Comparison of ENCODE assay signal across 10 mouse cellular contexts in the genomic region with DNA sequence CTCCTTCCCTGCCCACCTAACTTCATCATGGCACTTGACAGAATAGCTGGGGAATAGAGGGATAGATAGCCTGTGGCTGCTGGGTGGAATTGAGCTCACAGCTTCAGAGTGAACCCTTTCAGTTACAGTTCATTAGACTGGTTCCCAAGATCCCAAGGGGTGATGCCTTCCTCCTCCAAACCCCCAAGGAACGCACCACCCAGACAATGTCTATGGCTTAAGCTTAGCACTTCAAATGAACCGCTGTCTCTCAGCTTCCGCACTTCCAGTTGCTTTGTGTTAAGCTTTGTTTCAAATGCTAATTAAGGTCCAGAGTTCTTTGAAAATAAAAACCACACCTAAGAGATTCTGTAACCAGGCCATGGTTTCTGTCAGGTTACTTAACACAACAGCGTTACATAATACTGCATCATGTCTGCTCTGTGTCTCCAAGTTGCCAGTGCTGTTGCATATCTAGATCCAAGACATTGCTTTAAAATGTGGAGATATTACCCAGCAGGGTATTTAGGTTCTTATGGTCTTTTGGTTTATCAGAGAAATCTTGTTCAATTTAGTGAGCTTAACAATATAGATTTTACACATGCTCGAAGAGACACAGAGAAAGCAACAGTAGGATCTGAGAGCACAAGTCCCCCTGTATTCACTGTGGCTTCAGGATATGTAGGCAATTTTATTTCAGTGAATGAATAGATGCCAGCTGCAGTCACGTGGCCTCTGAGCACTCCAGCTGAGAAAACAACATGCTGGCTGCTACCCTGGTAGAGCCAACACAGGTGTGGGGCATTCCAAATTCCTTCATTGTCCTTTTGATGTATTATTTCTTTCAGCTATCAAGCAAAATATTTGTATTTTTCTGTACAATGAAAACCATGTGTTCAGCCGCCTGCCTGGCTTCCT.
DNase-seq lines count a peak whose midpoint lies in the region; ATAC-seq and TF ChIP-seq lines count a peak whose summit lies in the region.
"Had no signal": no experiment of that assay in that cellular context is flagged by ENCODE, and none has a peak within 500 bp of the region (broad histone marks: within the 10 kb centered on the region; RNA-seq: fewer than 3 reads in every experiment).

No protein-coding gene starts in this region.

- no peak for ATAC-seq in lung, postnatal 0 days
- peak; percentile 42; the same call in 1 of the 2 replicates for ATAC-seq in neural tube, embryonic 15.5 days (ENCODE audit: low FRiP score)

- H3K4me1 ChIP-seq in lung, postnatal 0 days (ENCODE audit: insufficient read depth, low read depth, low read length) = no peaks in the 10 kb centered on the region
- 0 out of 2 replicates have a peak, but pooled peaks cover 6% of the 10 kb centered on the region for H3K4me1 ChIP-seq in neural tube, embryonic 15.5 days
- H3K4me1 ChIP-seq: limb, embryonic 15.5 days had no signal

- H3K4me2 ChIP-seq in lung, postnatal 0 days (replicated peaks; ENCODE audit: low read depth, low read length) = no peak overlapping the region
- no peak overlapping the region for H3K4me2 ChIP-seq in neural tube, embryonic 15.5 days
- H3K4me2 ChIP-seq: limb, embryonic 15.5 days had no signal

- 53% methylated on average over 7 of the region's 7 CpGs for WGBS in lung, postnatal 0 days
- 34% methylated on average over 7 of the region's 7 CpGs for WGBS in neural tube, embryonic 15.5 days

- H3K36me3 ChIP-seq in lung, postnatal 0 days (ENCODE audit: insufficient read depth, low read length) = no peaks in the 10 kb centered on the region
- no peaks in the 10 kb centered on the region for H3K36me3 ChIP-seq in neural tube, embryonic 15.5 days
- H3K36me3 ChIP-seq: limb, embryonic 15.5 days had no signal

- H3K9me3 ChIP-seq in lung, postnatal 0 days (ENCODE audit: low read length) = no peaks in the 10 kb centered on the region
- no peaks in the 10 kb centered on the region for H3K9me3 ChIP-seq in neural tube, embryonic 15.5 days (replicated peaks)
- H3K9me3 ChIP-seq: limb, embryonic 15.5 days had no signal

- no peak for TF ChIP-seq EP300 in lung, postnatal 0 days (IDR thresholded peaks at IDR 0.05)

- H3K27me3 ChIP-seq in lung, postnatal 0 days (replicated peaks; ENCODE audit: insufficient read depth, low read length) = no peaks in the 10 kb centered on the region
- no peaks in the 10 kb centered on the region for H3K27me3 ChIP-seq in neural tube, embryonic 15.5 days (replicated peaks)
- H3K27me3 ChIP-seq: limb, embryonic 15.5 days had no signal

- H3K4me3 ChIP-seq in lung, postnatal 0 days (ENCODE audit: low read depth, low read length) = no peak overlapping the region
- no peak overlapping the region for H3K4me3 ChIP-seq in neural tube, embryonic 15.5 days (replicated peaks)
- H3K4me3 ChIP-seq: limb, embryonic 15.5 days had no signal

- H3K9ac ChIP-seq in lung, postnatal 0 days (replicated peaks; ENCODE audit: low read depth) = no peak overlapping the region
- H3K9ac ChIP-seq in neural tube, embryonic 15.5 days (replicated peaks) = no peak overlapping the region
- H3K9ac ChIP-seq: limb, embryonic 15.5 days had no signal

- no peak for TF ChIP-seq CTCF in lung, postnatal 0 days (IDR thresholded peaks at IDR 0.05)

- H3K27ac ChIP-seq in lung, postnatal 0 days (ENCODE audit: low read length) = no peak overlapping the region
- 0 out of 2 replicates have a peak overlapping the region, but pooled peaks have one; percentile 28 for H3K27ac ChIP-seq in neural tube, embryonic 15.5 days (replicated peaks)
- H3K27ac ChIP-seq: limb, embryonic 15.5 days had no signal

- peak; percentile 14 for DNase-seq in lung, postnatal 0 days (ENCODE audit: low spot score)
- DNase-seq in lung, postnatal 10 days = no peak
- peak; percentile 33 for DNase-seq in cerebellum, adult 8-10 months
- peak; percentile 33 for DNase-seq in forelimb bud, embryonic 11.5 days (ENCODE audit: low read depth, low spot score)
- no peak for DNase-seq in ovary, postnatal 36 days (ENCODE audit: low spot score)
- DNase-seq in thymus, postnatal 10 days (ENCODE audit: low spot score in 2 of 2) = no peak
- DNase-seq in urinary bladder, postnatal 10 days (ENCODE audit: low spot score) = no peak
- DNase-seq: heart, postnatal 10 days had no signal

Comparison
In these comparisons a context has a peak if more than half of its experiments do, and no peak if none do; other contexts are left out.
1. DNase-seq: peak in lung, postnatal 0 days (single experiment), cerebellum, adult 8-10 months (single experiment) and forelimb bud, embryonic 11.5 days (single experiment); none in lung, postnatal 10 days (single experiment), ovary, postnatal 36 days (single experiment), thymus, postnatal 10 days (0 of 2) and urinary bladder, postnatal 10 days (single experiment).